Mouse (Mus musculus) G1E (cell line): ENCODE results near the gene 1700014D04Rik. TPM values are rescaled to one million over a fixed set of nuclear protein-coding genes. Genes with fewer than 3 reads are reported as not detected.
"Not testable (repeated sequence)": the region's sequence is repeated elsewhere in the genome, so short reads cannot be mapped to it uniquely, and the experiment has no call there.

ENCODE experiments used
- ATAC-seq: 2 replicates; pipeline ENCODE4 v1.8.0; 2016; ENCODE audit warnings: mild to moderate bottlenecking; ENCODE audit not compliant: insufficient number of reproducible peaks, poor library complexity, low FRiP score, severe bottlenecking; ENCODE audit errors: extremely low read depth
- DNase-seq: peaks from one replicate; pipeline ENCODE4 v3.0.0; 2012; ENCODE audit warnings: low spot score
- H3K27me3 ChIP-seq: 2 replicates; pipeline ENCODE4 v1.6.1; 2012; ENCODE audit warnings: mild to moderate bottlenecking, low read length, inconsistent platforms; ENCODE audit not compliant: insufficient read depth
- H3K36me3 ChIP-seq: replicated peaks from 2 replicates; pipeline ENCODE3; 2012; ENCODE audit warnings: mild to moderate bottlenecking, inconsistent platforms
- H3K4me1 ChIP-seq: 2 replicates; pipeline ENCODE4 v1.6.1; 2012; ENCODE audit warnings: low read depth, low read length, inconsistent platforms, mixed read lengths; ENCODE audit not compliant: insufficient read depth
- H3K4me3 ChIP-seq: 2 replicates; pipeline ENCODE4 v1.5.1; 2012; ENCODE audit warnings: low read depth, mild to moderate bottlenecking, inconsistent platforms, low read length, moderate library complexity, mixed read lengths
- H3K9me3 ChIP-seq: replicated peaks from 2 replicates; pipeline ENCODE4 v1.6.1; 2012; ENCODE audit warnings: inconsistent platforms
- CTCF ChIP-seq: IDR thresholded peaks from 2 replicates; pipeline ENCODE4 v1.5.1; 2012; ENCODE audit warnings: low read depth, low read length, inconsistent platforms, mixed read lengths
- GATA1 ChIP-seq: IDR thresholded peaks from 2 replicates; pipeline ENCODE4 v1.6.1; 2012; ENCODE audit warnings: borderline replicate concordance, low read length, inconsistent platforms, mixed read lengths
- GATA2 ChIP-seq: IDR thresholded peaks from 2 replicates; pipeline ENCODE4 v1.6.1; 2012; ENCODE audit warnings: low read depth, low read length, inconsistent platforms, borderline replicate concordance
- POLR2AphosphoS5 ChIP-seq: IDR thresholded peaks from 2 replicates; pipeline ENCODE4 v1.6.1; 2012; ENCODE audit warnings: low read depth, low read length, inconsistent platforms; ENCODE audit not compliant: insufficient replicate concordance
- TAL1 ChIP-seq: conservative IDR thresholded peaks from 2 replicates; pipeline ENCODE4 v1.6.1; 2012; ENCODE audit warnings: low read depth, low read length, inconsistent platforms, mixed read lengths
- polyA plus RNA-seq: library from polyadenylated mRNA; stranded (reverse); fragments of >175 nt; gene quantifications from 2 replicates; pipeline ENCODE4 v1.2.3, GENCODE M21; 2012
- total RNA-seq, 2 experiments: library from RNA; stranded (forward) in 1 of 2; stranded (reverse) in 1 of 2; fragments of 200-1000 nt in 1 of 2; fragments of >200 nt in 1 of 2; fragmentation: Nextera tagmentation in 1 of 2; gene quantifications; 2 replicates each; pipeline ENCODE4 v1.2.3; 2014 to 2017

Gene 1700014D04Rik
- total and polyA plus RNA-seq, 3 experiments, result 0.11 TPM; not detected in 2

GRCm38 (mm10) chr13:59739397-59739796 is 7.2 kb downstream of the 1700014D04Rik start:
- DNase-seq, result no peak

GRCm38 (mm10) chr13:59738455-59738854 is 8.1 kb downstream of the 1700014D04Rik start:
- H3K4me3 ChIP-seq, result no peak overlapping the region
- no peak for DNase-seq
- H3K4me1 ChIP-seq, result peaks cover 49% of the 10 kb centered on the region

More at GRCm38 (mm10) chr13:59739397-59739796, 7.2 kb downstream of the 1700014D04Rik start:
- TF ChIP-seq CTCF, result no peak
- TF ChIP-seq GATA1, result no peak
- TF ChIP-seq GATA2, result no peak
- TF ChIP-seq POLR2AphosphoS5, result no peak
- TF ChIP-seq TAL1, result no peak
- no peak for ATAC-seq
- no peak overlapping the region for H3K4me3 ChIP-seq
- H3K9me3 ChIP-seq, result no peaks in the 10 kb centered on the region
- H3K36me3 ChIP-seq, result no peaks in the 10 kb centered on the region
- H3K27me3 ChIP-seq, result peaks cover 19% of the 10 kb centered on the region
- peaks cover 44% of the 10 kb centered on the region for H3K4me1 ChIP-seq

DNA sequence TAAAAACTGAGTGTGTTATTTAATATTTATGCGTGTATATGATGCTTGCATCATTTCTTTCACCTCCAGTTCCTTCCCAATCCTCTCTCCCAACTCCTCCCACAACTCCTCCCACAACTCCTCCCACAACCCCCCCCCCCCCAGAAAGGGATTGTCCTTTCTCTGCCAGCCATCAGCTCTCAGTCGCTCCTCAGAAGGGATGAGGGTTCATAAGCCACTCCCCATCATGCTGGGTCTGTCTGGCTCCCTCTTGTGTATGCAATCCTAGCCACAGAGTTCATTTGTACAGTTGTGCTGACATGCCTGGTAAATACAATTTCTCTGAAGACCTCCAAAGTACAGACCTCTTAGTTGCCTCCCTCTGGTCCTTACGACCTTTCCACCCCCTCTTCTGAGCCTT is 11.4 kb downstream of the 1700014D04Rik start:
- DNase-seq (peak; percentile 68), ATAC-seq (peak; percentile 85)
- Histone ChIP-seq H3K4me3 (no peak overlapping the region), H3K9me3 (no peaks in the 10 kb centered on the region), H3K27me3 (no peaks in the 10 kb centered on the region), H3K4me1 (peaks cover 65% of the 10 kb centered on the region), H3K36me3 (no peaks in the 10 kb centered on the region)
- TF ChIP-seq CTCF, result no peak
- no peak for TF ChIP-seq GATA2
- TF ChIP-seq TAL1, result no peak
- TF ChIP-seq POLR2AphosphoS5, result no peak
- no peak for TF ChIP-seq GATA1

More at GRCm38 (mm10) chr13:59738455-59738854, 8.1 kb downstream of the 1700014D04Rik start:
- Histone ChIP-seq H3K27me3 (peaks cover 10% of the 10 kb centered on the region), H3K36me3 (no peaks in the 10 kb centered on the region), H3K9me3 (no peaks in the 10 kb centered on the region)
- ATAC-seq, result no peak
- no peak for TF ChIP-seq GATA2
- no peak for TF ChIP-seq TAL1
- no peak for TF ChIP-seq POLR2AphosphoS5
- TF ChIP-seq CTCF, result no peak
- no peak for TF ChIP-seq GATA1

GRCm38 (mm10) chr13:59734347-59734746 is 12.2 kb downstream of the 1700014D04Rik start:
- not testable (repeated sequence) for H3K9me3 ChIP-seq, H3K27me3 ChIP-seq, DNase-seq, H3K36me3 ChIP-seq
- peaks cover 62% of the 10 kb centered on the region for H3K4me1 ChIP-seq
- ATAC-seq, result 0 out of 2 replicates have a peak, but pooled peaks have one; percentile 11
- peak overlapping the region; percentile 28; the same call in 1 of the 2 replicates for H3K4me3 ChIP-seq

DNA sequence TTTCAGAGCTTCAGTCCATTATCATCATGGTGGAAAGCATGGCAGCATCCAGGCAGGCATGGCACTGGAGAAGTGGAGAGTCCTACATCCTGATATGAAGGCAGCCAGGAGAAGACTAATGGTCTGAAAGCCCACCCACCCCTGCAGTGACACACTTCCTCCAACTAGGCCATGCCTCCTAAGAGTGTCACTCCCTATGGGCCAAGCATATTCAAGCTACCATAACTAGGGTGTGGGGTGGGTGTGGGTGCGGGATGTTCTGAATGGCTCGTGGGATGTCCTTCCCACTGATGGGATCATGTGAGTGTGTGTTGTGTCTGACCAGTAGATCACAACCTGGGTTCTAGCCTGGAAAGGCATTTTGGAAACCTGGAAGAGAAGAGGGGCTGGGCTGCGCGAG is 12.6 kb downstream of the 1700014D04Rik start:
- Histone ChIP-seq H3K4me3 (peak overlapping the region; percentile 45; the same call in 1 of the 2 replicates), H3K36me3 (no peaks in the 10 kb centered on the region), H3K27me3 (no peaks in the 10 kb centered on the region; the same call in 1 of the 2 replicates), H3K9me3 (no peaks in the 10 kb centered on the region), H3K4me1 (peaks cover 64% of the 10 kb centered on the region)
- no peak for TF ChIP-seq GATA1
- no peak for TF ChIP-seq GATA2
- TF ChIP-seq POLR2AphosphoS5, result no peak
- TF ChIP-seq TAL1, result no peak
- no peak for DNase-seq
- ATAC-seq, result no peak

GRCm38 (mm10) chr13:59731652-59732051 is 14.9 kb downstream of the 1700014D04Rik start, which contains the start of gene Spata31d1d:
Spata31d1d (minus strand) TSS chr13:59731752.
- H3K36me3 ChIP-seq, result no peaks in the 10 kb centered on the region
- TF ChIP-seq GATA2, result no peak
- no peak for TF ChIP-seq TAL1
- no peak for TF ChIP-seq GATA1
- TF ChIP-seq CTCF, result no peak
- TF ChIP-seq POLR2AphosphoS5, result no peak
- no peak within 1 kb of the TSS for H3K4me3 ChIP-seq
- H3K9me3 ChIP-seq, result no peaks in the 10 kb centered on the region
- H3K4me1 ChIP-seq, result peaks cover 66% of the 10 kb centered on the region
- ATAC-seq (no peak), DNase-seq (no peak)
- H3K27me3 ChIP-seq, result peaks cover 2% of the 10 kb centered on the region; the same call in 1 of the 2 replicates

- peak; percentile 78 for DNase-seq
These were observed 18.0 kb downstream of the 1700014D04Rik start for GRCm38 (mm10) chr13:59728378-59729093.

More at GRCm38 (mm10) chr13:59728378-59729093, 18.0 kb downstream of the 1700014D04Rik start:
- no peak overlapping the region for H3K4me3 ChIP-seq
- peak; percentile 86 for ATAC-seq
- TF ChIP-seq TAL1 (no peak), GATA1 (no peak), POLR2AphosphoS5 (no peak), CTCF (peak; percentile 95), GATA2 (no peak)
- no peaks in the 10 kb centered on the region for H3K9me3 ChIP-seq
- peaks cover 14% of the 10 kb centered on the region; the same call in 1 of the 2 replicates for H3K27me3 ChIP-seq
- peaks cover 50% of the 10 kb centered on the region for H3K4me1 ChIP-seq
- no peaks in the 10 kb centered on the region for H3K36me3 ChIP-seq
